Mouse (Mus musculus) thymus, postnatal 4 days (tissue): ENCODE measurements at regions not wholly inside any gene's neighbourhood (a gene's known extent, or its start where the extent isn't known, plus 50 kb on each side); places are given as distances from the start of the nearest gene placed in this dataset.
"Not testable (repeated sequence)": the region's sequence is repeated elsewhere in the genome, so short reads cannot be mapped to it uniquely, and the experiment has no call there.

Experiments used
- DNase-seq: peaks from one replicate; pipeline ENCODE4 v3.0.0; 2021

- DNase-seq = peak; percentile 65
These were observed 545.4 kb downstream of the Zfp704 start for GRCm38 (mm10) chr3:9064266-9065031.

GRCm38 (mm10) chr3:9063662-9064061 is 546.2 kb downstream of the Zfp704 start:
- no peak for DNase-seq

GRCm38 (mm10) chr3:9061396-9061795 is 548.5 kb downstream of the Zfp704 start:
- DNase-seq = no peak

- not testable (repeated sequence) for DNase-seq
These were observed 552.2 kb downstream of the Zfp704 start for GRCm38 (mm10) chr3:9057703-9058102.

GRCm38 (mm10) chr3:9056846-9057245 is 553.0 kb downstream of the Zfp704 start:
- DNase-seq = no peak

GRCm38 (mm10) chr3:9055780-9056179 is 554.1 kb downstream of the Zfp704 start:
- no peak for DNase-seq
